Mouse (Mus musculus) midbrain, embryonic 16.5 days (tissue): ENCODE results near the gene Pou6f1. TPM values are rescaled to one million over a fixed set of nuclear protein-coding genes. Genes with fewer than 3 reads are reported as not detected.
"Not testable (repeated sequence)": the region's sequence is repeated elsewhere in the genome, so short reads cannot be mapped to it uniquely, and the experiment has no call there.

ENCODE experiments used
- ATAC-seq: fragments of 200-750 bp; cut with Nextera tagmentation; 2 replicates; pipeline ENCODE4 v1.8.0; 2017; ENCODE audit warnings: moderate TSS enrichment
- H3K27ac ChIP-seq: fragments of 300-500 bp; sonication (generic); 2 replicates; pipeline ENCODE4 v1.5.1; 2014; ENCODE audit warnings: mild to moderate bottlenecking, low read length, mixed read lengths
- H3K27me3 ChIP-seq: fragments of 300-500 bp; sonication (generic); 2 replicates; pipeline ENCODE4 v1.6.1; 2014; ENCODE audit warnings: low read depth, low read length, mixed read lengths; ENCODE audit not compliant: control insufficient read depth, insufficient read depth
- H3K36me3 ChIP-seq: fragments of 300-500 bp; sonication (generic); 2 replicates; pipeline ENCODE4 v1.6.1; 2014; ENCODE audit warnings: mild to moderate bottlenecking, low read length, moderate library complexity, mixed read lengths; ENCODE audit not compliant: control insufficient read depth, insufficient read depth
- H3K4me1 ChIP-seq: fragments of 300-500 bp; sonication (generic); 2 replicates; pipeline ENCODE4 v1.6.1; 2014; ENCODE audit warnings: mild to moderate bottlenecking, low read length, mixed read lengths; ENCODE audit not compliant: control insufficient read depth, insufficient read depth
- H3K4me2 ChIP-seq: fragments of 300-500 bp; sonication (generic); 2 replicates; pipeline ENCODE4 v1.6.1; 2014; ENCODE audit warnings: mild to moderate bottlenecking, low read length, mixed read lengths
- H3K4me3 ChIP-seq: fragments of 300-500 bp; sonication (generic); 2 replicates; pipeline ENCODE4 v1.5.1; 2014; ENCODE audit warnings: low read depth, mild to moderate bottlenecking, low read length, moderate library complexity, mixed read lengths
- H3K9ac ChIP-seq: fragments of 300-500 bp; sonication (generic); 2 replicates; pipeline ENCODE4 v1.6.1; 2014; ENCODE audit warnings: low read depth, low read length, mixed read lengths
- H3K9me3 ChIP-seq: fragments of 300-500 bp; sonication (generic); replicated peaks from 2 replicates; pipeline ENCODE4 v1.6.1; 2014; ENCODE audit warnings: mild to moderate bottlenecking, low read length, mixed read lengths; ENCODE audit not compliant: control insufficient read depth, poor library complexity, severe bottlenecking
- WGBS: fragments of 180-500 bp; shearing (Covaris S2); extraction: QIAGEN DNeasy Blood & Tissue Kit; methylation state at CpG from one replicate; pipeline ENCODE4 v1.1.7; 2014; 5-methylcytosine and 5-hydroxymethylcytosine counted together
- polyA plus RNA-seq: library from polyadenylated mRNA; unstranded; fragments of >200 nt; fragmentation: Nextera tagmentation; extraction: Ambion mirVana; gene quantifications from 2 replicates; pipeline ENCODE4 v1.2.1, GENCODE M21; 2015

Pou6f1 gene
- polyA plus RNA-seq, 1 experiment from 2014 or later, result 33.1 TPM

DNA sequence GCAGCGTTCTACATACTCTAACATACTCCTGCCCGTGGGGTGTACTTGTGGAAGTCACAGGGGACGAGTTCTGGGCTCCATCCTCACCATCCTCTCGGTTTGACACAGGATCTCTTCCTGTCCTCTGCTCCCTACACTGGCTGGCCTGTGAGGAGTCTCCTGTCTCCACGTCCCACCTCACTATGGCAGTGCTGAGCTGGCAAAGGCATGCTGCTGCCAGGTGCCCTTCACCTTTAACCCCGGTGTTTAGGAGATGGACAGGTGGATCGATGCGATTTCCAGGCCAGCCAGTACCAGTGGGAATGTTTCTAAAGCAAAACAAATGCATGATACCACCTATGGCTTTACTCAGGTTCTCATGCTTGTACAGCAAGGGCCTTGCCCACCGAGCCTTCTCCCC is 24.0 kb upstream of the Pou6f1 start:
- Histone ChIP-seq H3K4me3 (no peak overlapping the region), H3K27ac (no peak overlapping the region), H3K9me3 (no peaks in the 10 kb centered on the region), H3K9ac (no peak overlapping the region), H3K27me3 (no peaks in the 10 kb centered on the region), H3K36me3 (peaks cover 14% of the 10 kb centered on the region), H3K4me1 (no peaks in the 10 kb centered on the region), H3K4me2 (no peak overlapping the region)
- no peak for ATAC-seq
- 88% methylated on average over 9 of the region's 9 CpGs for WGBS

GRCm38 (mm10) chr15:100622164-100622563 is 22.4 kb upstream of the Pou6f1 start:
- H3K27ac ChIP-seq, result no peak overlapping the region
- ATAC-seq, result no peak
- 87% methylated on average over 7 of the region's 7 CpGs for WGBS
- H3K4me3 ChIP-seq, result no peak overlapping the region
- H3K27me3 ChIP-seq, result no peaks in the 10 kb centered on the region
- no peaks in the 10 kb centered on the region for H3K4me1 ChIP-seq
- H3K9me3 ChIP-seq, result no peaks in the 10 kb centered on the region
- no peak overlapping the region for H3K4me2 ChIP-seq
- H3K9ac ChIP-seq, result no peak overlapping the region
- H3K36me3 ChIP-seq, result peaks cover 21% of the 10 kb centered on the region

DNA sequence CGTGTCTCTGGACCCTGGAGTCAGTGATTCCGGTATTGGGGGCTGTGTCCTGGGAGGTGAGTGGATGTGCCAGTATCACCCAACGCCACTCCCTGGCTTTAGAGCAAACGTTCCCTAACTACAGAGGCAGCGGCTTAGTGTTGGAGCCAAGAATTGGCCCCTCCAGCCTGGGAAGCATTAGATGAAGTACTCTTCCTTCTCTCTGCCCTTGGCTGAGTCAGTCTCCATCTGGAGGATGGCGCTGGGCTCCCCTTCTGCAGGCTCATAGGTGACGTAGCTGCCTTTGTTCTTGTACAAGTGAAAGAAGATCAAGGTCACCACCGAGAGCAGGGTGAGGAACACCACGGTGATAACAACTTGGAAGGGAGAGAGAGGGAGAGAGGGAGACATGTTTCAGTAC is 21.9 kb upstream of the Pou6f1 start:
- peaks cover 21% of the 10 kb centered on the region for H3K36me3 ChIP-seq

DNA sequence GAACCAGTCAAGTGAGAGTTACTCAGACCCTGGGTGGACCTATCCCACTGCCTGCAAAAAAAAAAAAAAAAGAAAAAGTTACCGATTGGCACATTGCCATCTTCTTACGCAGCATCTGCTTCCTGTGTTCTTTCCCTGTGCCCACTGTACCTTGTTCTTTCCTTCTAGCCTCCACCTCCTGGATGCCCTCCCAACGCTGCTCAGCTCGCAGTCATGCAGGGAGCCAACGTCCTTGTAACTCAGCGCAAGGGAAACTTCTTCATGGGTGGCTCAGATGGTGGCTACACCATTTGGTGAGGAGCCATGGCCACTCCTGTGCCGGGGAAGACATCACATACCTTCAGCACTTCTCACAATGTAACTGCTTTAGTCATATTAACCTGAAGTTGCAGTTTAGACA is 19.4 kb upstream of the Pou6f1 start:
- H3K4me1 ChIP-seq, result peaks cover 10% of the 10 kb centered on the region
- no peak overlapping the region for H3K9ac ChIP-seq
- WGBS, result 93% methylated on average over 7 of the region's 7 CpGs
- no peaks in the 10 kb centered on the region for H3K27me3 ChIP-seq
- H3K9me3 ChIP-seq, result no peaks in the 10 kb centered on the region
- H3K36me3 ChIP-seq, result peaks cover 21% of the 10 kb centered on the region
- no peak for ATAC-seq
- H3K4me3 ChIP-seq, result no peak overlapping the region
- H3K4me2 ChIP-seq, result no peak overlapping the region
- no peak overlapping the region for H3K27ac ChIP-seq

More for the DNA sequence above, 21.9 kb upstream of the Pou6f1 start:
- not testable (repeated sequence) for H3K27me3 ChIP-seq, H3K9ac ChIP-seq, H3K27ac ChIP-seq, H3K4me3 ChIP-seq, H3K9me3 ChIP-seq, ATAC-seq, H3K4me1 ChIP-seq, H3K4me2 ChIP-seq
- WGBS, result 79% methylated on average over 9 of the region's 9 CpGs

DNA sequence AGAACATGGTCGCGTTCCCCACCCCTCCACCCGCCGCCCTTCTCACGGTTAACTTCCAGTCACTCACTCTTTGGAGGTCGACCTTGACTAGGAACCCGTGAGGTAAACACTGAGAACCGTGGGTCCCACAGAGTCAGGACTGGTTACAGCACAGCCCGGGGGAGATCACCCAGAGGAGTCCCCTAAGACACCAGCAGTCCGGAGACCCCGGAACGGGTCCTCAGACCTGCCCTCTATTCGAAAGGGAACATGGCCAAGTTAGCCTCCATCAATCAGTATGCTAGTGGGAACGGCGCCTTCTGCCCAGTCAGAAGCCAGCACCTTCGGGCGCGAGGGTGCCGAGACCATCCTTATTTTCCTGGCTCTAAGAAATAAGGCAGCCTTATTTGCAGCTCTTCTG is 16.4 kb upstream of the Pou6f1 start:
- H3K9me3 ChIP-seq, result no peaks in the 10 kb centered on the region
- H3K4me1 ChIP-seq, result peaks cover 18% of the 10 kb centered on the region
- H3K27me3 ChIP-seq, result no peaks in the 10 kb centered on the region
- H3K4me2 ChIP-seq, result peak overlapping the region; percentile 91
- peak overlapping the region; percentile 87 for H3K9ac ChIP-seq
- peak overlapping the region; percentile 83 for H3K4me3 ChIP-seq
- ATAC-seq, result peak; percentile 29
- peaks cover 21% of the 10 kb centered on the region for H3K36me3 ChIP-seq
- peak overlapping the region; percentile 96 for H3K27ac ChIP-seq
- WGBS, result under 1% methylated on average over 19 of the region's 19 CpGs

GRCm38 (mm10) chr15:100615825-100616220 is 16.0 kb upstream of the Pou6f1 start:
- peaks cover 18% of the 10 kb centered on the region for H3K4me1 ChIP-seq
- peak; percentile 87 for ATAC-seq
- H3K4me2 ChIP-seq, result peak overlapping the region; percentile 91
- no peaks in the 10 kb centered on the region for H3K27me3 ChIP-seq
- WGBS, result under 1% methylated on average over 37 of the region's 43 CpGs
- H3K9ac ChIP-seq, result peak overlapping the region; percentile 87
- H3K36me3 ChIP-seq, result peaks cover 21% of the 10 kb centered on the region
- H3K9me3 ChIP-seq, result no peaks in the 10 kb centered on the region
- H3K4me3 ChIP-seq, result peak overlapping the region; percentile 83
- H3K27ac ChIP-seq, result peak overlapping the region; percentile 96

DNA sequence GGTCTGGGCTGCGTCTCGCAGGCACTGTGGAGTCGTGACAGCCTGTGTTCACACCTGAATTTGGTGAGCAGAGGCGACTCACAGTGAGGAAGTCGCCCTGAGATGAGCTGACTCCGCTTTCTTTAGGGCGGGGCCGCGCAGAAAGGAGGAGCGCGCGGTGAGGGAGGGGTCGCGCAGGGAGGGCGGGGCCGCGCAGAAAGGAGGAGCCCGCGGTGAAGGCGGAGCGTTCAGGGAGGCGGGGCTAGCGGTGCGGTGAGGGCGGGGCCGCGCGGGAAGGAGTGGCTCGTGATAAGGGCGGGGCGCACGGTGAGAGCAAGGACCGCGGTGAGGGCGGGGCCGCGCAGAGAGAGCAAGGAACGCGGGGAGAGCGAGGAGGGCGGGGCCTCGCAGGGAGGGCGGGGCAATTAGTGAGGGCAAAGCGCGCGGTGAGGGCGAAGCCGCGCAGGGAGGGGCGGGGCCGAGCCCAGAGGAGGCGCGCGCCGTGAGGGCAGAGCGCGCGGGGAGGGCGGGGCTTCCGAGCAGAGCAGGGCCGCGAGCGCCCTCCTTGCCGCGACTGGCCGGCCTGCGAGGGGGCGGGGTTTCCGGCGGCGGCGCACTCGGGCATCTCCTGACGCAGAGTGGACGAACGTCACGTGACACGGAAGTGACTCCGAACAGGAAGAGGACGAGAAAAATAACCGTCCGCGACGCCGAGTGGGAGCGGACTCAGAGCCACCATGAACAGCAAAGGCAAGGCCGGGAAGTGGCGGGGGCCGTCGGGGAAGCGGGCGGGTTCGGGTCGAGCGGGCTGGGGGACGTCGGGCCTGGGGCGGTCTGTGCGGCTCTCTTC is 15.4 kb upstream of the Pou6f1 start, which contains the start of gene Dazap2:
Gene Dazap2 (plus strand): TSS at position 354 of the 829 bp plus-strand sequence.
- peak within 1 kb of the TSS; percentile 96 for H3K27ac ChIP-seq
- peaks cover 15% of the 10 kb centered on the region for H3K36me3 ChIP-seq
- peak within 1 kb of the TSS; percentile 83 for H3K4me3 ChIP-seq
- H3K9me3 ChIP-seq, result no peaks in the 10 kb centered on the region
- H3K9ac ChIP-seq, result peak within 1 kb of the TSS; percentile 87
- WGBS, result under 1% methylated on average over 84 of the region's 99 CpGs
- peaks cover 18% of the 10 kb centered on the region for H3K4me1 ChIP-seq
- no peaks in the 10 kb centered on the region for H3K27me3 ChIP-seq
- peak within 1 kb of the TSS; percentile 91 for H3K4me2 ChIP-seq
- ATAC-seq, result peak; percentile 91

DNA sequence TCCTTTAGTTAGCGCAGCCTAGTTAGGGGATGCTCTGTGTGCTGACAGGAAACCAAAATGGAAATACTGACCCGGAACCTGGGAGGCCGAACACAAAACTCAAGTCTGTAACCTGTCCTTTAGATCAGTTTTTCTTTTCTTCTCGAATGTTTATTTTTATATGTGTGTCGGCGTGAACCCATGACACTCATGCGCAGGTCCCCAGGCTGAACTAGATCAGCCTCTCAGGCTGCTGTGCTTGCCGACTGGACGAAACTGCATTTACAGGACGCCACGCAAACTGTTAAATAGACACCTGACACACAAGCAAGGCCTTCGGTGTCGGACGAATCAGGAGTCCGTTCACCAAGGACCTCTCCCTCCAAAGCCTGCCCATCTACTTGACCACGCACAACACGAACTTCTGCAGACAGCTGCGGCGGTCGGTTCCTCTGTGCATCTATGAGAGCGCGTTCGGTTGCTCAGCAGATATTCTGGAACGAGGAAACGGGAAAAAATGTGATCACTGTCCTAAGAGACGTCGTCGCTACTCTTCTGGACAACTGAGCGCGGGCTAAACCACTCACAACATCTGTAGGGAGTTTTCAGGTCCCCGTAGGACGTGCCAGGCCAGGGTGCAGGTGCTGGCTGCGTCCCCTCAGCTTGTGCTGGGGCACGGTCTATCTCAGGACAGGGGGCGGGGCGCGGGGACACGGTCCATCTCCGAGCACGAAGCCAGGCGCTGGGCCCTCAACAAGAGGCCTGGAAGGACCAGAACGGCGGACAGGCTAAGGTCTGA is 14.6 kb upstream of the Pou6f1 start:
- peak overlapping the region; percentile 96 for H3K27ac ChIP-seq
- H3K9me3 ChIP-seq, result no peaks in the 10 kb centered on the region
- peaks cover 12% of the 10 kb centered on the region for H3K36me3 ChIP-seq
- H3K27me3 ChIP-seq, result no peaks in the 10 kb centered on the region
- H3K4me1 ChIP-seq, result peaks cover 18% of the 10 kb centered on the region
- peak overlapping the region; percentile 87 for H3K9ac ChIP-seq
- ATAC-seq, result no peak
- H3K4me3 ChIP-seq, result peak overlapping the region; percentile 83
- 9% methylated on average over 43 of the region's 43 CpGs for WGBS
- peak overlapping the region; percentile 80 for H3K4me2 ChIP-seq

DNA sequence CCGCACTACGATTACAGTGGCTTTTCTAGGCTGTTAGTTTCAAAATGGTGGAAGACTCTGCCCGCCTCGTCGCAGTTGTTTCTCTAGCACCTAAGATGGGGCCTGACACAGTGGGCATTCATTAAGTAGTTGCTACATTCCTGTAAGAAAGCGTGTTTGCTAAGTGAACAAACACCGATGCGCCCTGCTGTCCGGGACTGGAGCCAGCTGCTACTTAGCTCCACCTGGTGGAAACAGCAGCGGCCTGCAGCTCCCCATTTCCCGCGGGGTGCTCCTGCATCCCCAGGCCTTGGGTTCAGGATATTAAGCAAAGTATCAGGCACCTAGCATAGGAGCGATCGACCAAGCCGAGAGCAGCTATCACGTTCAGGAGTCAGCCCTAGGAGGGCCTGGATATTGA is 13.8 kb upstream of the Pou6f1 start:
- ATAC-seq, result no peak
- Histone ChIP-seq H3K9me3 (no peaks in the 10 kb centered on the region), H3K36me3 (peaks cover 7% of the 10 kb centered on the region), H3K9ac (no peak overlapping the region), H3K4me2 (peak overlapping the region; percentile 41), H3K4me3 (no peak overlapping the region; the same call in 1 of the 2 replicates), H3K27ac (no peak overlapping the region), H3K4me1 (peaks cover 18% of the 10 kb centered on the region), H3K27me3 (no peaks in the 10 kb centered on the region)
- 9% methylated on average over 16 of the region's 16 CpGs for WGBS
